Mouse (Mus musculus) B cell, adult 2 months (primary cell): ENCODE results near the gene Wdr82.
"Not testable (repeated sequence)": the region's sequence is repeated elsewhere in the genome, so short reads cannot be mapped to it uniquely, and the experiment has no call there.

Experiments used
- DNase-seq, 2 experiments: peaks; one replicate each; pipeline ENCODE4 v3.0.0; 2022

Wdr82 gene

DNA sequence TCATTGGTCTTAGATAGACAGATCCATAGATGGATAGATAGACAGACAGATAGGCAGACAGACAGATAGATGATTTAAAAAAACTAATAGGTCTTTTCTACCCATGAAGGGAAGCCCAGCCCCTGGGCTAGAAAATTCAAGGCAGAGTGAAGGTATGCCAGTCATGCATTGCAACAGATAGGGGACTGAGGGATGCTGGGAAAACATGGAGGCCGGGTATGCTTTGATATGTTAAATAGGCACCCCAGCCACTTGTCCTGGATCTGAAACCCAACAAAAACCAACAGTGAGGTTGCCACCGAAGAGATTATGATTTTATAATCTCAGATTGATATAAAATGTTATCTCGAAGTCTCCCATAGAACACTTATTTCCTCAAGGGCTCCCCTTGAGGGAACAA lies 3.5 kb upstream of the Wdr82 start:
- DNase-seq = no peak

DNA sequence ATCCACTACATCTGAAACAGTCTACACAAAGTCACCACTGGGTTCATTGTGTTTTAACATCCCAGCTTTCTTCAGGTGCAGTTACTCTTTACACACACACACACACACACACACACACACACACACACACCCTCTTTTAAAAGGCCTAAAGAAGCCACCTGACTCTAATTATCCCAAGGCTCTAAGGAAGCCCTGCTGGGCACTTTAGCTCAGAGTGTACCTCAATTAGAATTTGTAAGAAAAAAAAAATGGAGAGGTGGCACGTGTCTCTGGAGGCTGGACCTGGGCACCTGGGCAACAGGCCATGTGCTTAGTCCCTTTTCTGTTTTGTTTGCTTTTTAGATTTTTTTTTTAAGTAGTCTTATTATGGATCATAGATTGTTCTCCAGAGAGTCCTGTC lies 3.0 kb upstream of the Wdr82 start:
- no peak for DNase-seq

DNA sequence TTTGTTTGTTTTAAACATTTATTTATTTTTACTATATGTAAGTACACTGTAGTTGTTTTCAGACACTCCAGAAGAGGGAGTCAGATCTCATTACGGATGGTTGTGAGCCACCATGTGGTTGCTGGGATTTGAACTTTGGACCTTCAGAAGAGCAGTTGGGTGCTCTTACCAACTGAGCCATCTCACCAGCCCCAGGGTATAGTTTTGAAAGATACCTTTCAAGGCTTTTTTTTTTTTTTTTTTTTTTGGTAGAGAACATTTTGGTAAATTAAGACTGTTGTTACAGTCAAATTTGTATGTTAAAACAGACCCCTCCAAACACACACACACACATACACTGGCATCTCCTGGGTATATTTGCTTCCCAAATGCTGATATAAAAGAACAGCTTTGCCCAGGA lies 1.7 kb upstream of the Wdr82 start:
- not testable (repeated sequence) for DNase-seq

DNA sequence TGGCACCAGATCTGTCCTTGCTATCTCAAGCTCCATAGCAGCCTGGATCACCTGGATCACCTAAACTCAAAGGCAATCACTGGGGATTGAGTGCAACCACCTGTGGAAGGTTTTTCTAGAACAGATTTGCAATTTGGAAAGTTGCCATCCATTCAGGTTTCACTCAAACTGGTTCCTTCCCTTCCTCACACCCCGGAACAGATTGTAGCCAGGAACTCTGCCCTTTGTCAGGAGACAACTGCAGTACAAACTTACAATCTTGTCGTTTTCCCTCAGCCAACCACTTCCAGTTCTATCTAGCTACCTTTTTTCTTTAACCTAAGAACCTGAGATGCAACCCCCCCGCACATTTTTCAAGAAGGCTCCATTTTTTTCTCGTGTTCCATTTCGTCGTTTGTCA lies 811 bp upstream of the Wdr82 start:
- no peak for DNase-seq

DNA sequence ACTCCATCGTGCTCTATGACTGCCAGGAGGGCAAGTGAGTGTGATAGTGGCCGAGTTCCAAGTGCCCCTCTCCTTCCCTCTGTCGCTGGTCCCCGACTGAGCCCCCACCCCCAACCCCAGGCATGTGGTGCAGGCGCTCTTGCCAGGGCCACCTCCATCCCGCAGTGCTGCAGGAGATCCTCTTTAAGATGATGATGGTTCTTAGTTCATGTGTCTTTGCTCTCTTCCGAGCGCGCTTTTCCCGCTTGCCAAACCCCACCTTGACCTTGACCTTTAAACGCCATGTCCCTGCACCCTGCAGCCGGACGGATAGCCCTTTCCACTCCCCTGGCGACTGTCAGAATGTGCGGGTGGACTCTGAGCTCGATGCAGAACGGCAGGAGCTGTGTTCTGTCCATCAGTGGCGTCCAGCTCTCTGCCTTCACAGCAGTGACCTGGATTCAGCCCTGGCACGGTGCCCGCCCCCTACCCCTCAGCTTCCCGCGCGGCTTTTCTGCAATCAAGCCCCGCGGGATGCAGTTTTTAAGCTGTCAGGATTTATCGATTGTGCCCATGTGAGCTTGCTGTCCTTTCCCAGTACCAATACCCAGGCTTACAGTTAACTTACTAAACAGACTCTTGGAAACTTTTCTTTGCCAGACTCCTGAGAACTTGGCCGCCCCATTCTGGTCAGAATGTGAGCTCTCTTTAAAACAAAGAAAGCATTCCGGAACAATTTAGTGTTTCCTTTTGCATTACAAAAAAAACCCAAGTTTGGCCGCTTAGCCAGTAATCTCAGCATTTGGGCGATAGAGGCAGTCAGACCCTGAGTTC lies 824 bp downstream of the Wdr82 start:
- DNase-seq = no peak

DNA sequence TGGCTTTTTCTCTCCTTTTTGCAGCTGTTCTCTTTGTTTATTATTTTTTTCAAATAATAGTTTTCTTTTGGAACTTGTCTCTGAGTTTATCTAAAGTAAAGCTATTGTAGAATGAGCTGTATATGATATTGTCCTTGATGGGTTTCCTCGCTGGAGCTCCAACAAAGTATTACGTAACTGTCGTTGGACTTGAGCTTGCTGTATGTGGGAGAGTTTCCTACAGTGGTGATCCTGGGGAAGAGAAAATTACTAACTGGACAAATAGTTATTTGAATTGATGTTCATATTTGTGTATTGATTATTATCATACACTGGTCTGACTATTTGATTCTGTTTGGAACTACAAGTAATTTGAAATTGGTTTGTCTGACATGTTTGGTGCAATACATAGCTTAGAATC lies 1.8 kb downstream of the Wdr82 start:
- no peak for DNase-seq

DNA sequence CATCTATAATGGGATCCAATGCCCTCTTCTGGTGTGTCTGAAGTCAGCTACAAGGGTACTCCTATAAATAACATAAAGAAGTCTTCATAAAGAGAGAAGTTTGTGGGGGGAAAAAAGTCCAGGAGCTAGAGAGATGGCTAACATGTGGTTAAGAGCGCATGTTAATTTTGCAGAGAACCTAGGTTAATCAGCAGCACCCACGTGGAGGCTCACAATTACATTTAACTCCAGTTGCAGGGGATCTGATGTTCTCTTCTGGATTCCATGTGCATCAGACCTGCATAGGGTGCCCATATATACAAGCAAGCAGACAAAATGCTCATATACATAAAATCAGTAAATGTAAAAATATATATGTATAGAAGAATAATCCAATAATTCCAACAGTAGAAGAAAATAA lies 2.6 kb downstream of the Wdr82 start:
- DNase-seq = no peak

DNA sequence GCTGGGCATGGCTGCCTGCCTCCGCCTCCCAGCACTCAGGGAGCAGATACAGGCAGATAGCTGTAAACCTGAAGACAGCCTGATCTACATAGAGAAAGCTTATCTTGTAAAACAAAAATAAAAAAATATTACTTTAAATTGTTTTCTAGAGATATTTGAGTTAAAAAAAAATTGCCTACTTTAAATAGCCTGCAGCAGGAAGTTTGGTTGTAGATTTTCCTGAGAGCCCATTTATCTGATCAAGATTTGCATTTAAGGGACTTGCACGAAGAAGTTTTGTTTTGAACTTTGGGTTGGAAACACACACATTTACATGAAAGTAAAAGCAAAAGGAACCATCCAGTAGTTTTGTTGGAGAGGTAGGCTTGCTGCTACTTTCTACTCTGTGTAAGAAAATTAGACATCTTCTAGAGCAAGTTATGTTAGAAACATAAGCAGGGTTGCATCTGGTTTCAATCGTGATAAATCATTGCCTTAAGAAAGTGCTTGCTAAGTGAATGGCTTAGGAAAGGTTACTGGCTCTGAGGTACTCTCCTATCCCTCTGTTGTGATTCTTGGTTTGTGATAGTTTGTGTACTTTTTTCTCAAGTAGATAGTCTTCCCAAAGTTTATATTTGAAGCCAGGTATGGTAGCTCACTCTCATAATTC lies 4.9 kb downstream of the Wdr82 start:
- DNase-seq = no peak

DNA sequence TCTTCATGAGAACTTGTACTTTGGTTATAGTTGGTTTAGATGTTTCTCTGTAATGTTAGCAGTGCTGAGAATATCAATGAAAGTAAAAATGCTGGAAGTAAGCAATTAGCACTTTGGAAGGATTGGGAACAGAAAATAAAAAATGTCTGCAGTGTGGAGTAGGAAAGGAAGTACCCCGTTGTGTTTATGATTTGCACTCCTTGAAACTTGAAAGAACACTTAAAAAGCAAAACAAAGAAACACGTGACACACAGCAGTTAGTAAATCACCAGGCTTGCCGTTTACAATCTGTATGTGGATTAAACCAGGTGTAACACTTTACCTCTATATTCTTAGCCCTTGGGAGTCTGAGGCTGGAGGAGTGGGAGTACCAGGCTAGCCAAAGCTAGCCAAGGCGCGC lies 6.0 kb downstream of the Wdr82 start:
- DNase-seq = no peak

DNA sequence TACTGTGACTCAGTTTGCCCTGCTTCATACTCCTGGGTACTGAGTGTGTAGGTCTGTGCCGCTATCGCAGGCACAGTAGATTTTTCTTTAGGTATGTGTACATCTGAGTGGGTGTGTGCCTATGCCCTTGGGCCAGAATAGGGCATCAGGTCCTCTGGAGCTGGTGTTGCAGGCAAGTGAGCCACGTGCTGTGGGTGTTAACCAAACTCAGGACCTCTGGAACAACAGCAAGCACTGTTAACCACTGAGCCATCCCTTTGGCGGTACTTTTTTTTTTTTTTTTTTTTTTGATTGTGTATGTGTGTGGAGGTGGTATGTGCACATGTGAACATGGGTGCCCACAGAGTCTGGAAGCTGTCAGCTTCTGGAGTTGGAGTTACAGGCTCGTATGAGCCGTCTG lies 7.1 kb downstream of the Wdr82 start:
- no peak for DNase-seq

DNA sequence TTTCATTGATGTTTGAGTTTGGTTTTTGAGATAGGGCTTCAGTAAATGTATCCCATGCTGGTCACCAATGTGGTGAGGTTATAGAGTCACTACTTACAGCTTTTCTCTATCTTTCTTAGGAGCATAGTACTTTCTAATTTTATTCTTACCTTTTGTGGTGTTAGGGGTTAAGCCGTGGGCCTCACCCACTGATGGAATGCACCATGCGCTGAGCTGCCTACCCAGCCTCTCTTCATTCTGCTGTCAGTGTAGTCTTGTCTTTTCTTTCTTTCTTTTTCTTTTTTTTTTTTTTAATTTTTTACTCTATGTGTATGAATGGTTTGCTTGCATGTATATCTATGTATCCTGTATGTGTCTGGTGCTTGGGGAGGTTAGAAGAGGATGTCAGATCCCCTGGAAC lies 8.7 kb downstream of the Wdr82 start:
- no peak for DNase-seq

DNA sequence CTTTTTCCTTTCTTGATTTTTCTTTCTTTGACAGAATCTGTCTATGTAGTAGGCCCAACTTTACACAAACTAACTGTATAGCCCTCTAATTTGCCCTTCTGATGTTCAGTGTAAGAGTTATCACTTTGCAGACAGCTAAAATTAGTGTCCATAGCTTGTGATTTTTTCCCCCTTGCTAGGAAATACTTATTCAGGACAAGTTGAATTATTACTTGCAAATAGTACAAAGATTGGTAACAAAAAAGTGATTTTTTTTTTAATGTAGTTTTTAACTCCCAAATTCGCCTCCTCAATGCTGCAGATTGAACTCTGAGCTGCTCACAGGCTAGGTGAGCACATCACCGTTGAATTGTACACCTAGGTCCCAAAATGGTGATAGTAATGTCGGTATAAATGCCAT lies 9.2 kb downstream of the Wdr82 start:
- no peak for DNase-seq

DNA sequence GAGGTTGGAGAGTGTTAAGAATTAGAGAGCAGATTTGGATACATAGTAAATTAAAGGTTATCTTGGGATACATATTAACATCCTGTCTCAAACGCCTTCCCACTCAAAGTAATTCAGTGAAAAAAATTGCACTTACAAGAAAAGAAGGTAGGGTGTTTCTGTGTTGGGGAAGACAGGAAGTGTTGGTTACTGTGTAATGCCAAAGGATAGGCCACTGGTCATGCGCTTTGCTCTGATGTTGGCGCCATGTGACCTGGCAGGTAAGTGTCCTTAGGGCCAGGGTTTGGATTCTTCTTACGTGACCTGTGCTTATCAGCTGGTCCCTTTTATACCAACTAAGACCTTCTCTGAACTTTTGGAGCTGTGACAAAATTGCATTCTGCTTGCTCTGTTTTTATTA lies 11.4 kb downstream of the Wdr82 start:
- DNase-seq = no peak

DNA sequence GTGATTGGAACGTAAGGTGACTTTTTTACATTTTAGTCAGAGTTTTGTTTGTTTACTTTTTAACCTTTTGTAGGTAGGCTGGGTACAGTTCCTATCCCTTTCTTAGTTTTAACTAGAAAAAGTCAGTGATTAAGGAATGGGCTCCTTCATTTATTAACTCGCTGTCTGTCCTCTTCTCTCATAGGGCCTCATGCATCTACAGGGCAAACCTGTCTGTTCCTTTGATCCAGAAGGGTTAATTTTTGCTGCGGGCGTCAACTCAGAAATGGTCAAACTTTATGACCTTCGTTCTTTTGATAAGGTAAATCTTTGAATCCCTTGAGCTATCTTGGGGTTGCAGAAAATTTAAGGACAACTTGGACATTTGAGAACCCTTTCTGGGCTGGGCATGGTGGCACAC lies 13.3 kb downstream of the Wdr82 start:
- no peak for DNase-seq

DNA sequence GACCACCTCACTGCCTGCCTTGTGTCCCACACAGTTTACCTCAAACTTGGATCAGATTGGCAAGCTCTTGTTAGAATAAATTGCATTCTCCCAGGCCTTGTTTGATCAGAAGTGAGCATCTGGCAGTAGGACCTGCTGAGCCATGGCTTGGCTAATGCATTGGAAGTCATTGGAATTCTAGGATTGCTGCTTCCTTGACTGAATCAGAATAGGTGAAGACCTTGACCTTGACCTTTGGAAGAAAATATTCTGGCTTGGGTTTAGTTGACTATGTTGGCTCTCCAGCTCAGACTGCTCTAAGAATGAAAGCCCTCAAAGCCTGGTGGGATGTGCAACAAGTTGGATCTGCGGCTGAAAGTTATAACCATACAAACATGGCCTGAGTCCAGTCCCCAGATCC lies 20.6 kb downstream of the Wdr82 start:
- DNase-seq = no peak

DNA sequence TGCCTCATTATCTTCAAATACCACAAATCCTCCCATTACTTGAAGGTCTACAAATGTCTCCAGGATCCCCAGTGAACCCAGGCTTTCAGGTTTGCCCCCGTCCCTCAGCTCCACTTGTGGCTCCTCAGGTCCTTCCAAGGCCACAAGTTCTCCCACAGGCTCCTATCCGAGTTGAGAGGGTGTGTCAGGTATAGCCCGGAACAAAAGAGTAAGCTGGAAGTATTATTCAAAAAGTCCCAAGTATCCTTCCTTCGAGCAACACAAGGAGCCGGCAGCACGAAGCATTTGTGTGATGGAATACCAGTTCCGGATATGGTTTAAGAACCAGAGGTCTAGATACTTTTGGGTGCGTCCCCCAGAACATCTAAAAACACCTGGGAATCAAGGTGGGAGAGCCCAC lies 21.3 kb downstream of the Wdr82 start:
- no peak for DNase-seq

DNA sequence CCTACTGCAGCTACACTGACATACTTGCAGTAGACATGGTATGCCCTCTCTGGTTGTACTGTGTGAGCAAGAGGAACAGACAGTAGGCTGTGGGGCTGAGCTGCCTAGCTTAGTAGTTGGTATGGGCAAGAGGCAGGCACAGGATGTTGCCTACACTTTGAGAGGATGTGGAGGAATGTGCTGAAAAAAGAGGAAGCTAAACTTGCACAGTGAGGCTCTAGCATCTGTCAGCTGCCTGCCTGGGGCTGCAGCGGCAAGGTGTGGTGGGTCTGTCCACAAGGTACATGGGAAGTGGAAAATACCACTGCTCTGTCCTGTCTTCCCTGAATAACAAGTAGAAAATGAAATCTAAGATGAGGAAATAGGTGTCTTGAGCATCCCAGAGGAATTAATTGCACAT lies 22.3 kb downstream of the Wdr82 start:
- peak; percentile 58 to 65 for DNase-seq

DNA sequence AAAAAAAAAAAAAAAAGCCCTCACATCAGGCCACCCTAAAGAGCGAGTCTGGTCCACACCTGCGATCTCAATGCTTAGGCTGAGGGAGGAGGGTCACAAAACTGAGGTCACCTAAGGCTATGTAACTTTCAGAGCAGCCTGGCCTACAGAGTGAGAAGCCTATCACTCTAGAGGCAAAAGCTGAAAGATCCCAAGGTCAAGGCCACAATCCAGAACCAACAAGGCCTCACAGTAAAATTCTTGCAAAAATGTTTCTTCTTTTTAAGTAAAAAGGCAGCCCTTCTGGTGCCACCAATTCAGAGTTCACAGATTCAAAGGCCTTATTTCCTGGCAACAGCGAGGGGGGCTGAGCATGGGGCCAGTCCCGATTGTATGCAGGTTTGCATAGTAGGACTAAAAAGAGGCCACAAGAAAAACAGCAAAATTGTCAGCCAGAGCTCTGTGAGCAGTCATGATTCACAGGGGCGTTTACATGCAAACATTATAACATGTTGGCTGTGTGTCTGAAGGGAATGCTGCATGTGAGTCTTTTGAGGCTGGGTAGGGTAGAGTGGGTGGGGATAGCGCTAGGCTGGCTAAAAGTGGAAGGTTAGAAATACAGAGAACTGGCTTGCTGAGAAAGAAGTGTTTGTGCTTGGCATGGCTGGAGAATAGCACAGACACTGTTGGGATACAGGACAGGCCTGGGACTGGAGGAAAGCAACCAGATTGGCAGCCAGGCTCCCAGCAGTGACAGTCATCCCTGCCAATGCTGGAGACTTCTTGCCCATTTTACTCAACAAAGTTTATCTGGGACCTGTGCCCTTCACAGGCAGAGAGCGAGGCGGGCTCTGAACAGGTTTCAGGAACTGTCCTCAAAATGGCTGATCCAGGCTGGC lies 23.4 kb downstream of the Wdr82 start:
- DNase-seq = no peak

DNA sequence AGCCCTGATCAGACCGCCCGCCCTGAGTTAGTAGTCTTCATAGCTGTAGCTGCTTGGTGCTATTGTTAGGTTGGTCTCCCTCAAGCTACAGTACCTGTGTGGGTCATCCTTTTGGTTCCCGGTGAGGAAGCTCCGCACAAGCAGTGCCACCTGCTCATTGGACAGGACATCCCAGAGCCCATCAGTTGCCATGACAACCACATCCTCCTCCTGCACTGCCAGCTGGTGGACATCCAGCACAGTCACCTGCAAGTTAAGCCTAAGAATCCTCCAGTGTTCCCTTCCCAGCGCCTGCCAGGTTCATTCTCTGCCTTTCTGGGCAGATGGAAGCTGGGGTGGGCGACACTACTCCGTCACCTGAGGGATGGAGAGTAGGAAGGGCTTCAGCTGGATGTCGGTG lies 25.0 kb downstream of the Wdr82 start:
- DNase-seq = no peak

DNA sequence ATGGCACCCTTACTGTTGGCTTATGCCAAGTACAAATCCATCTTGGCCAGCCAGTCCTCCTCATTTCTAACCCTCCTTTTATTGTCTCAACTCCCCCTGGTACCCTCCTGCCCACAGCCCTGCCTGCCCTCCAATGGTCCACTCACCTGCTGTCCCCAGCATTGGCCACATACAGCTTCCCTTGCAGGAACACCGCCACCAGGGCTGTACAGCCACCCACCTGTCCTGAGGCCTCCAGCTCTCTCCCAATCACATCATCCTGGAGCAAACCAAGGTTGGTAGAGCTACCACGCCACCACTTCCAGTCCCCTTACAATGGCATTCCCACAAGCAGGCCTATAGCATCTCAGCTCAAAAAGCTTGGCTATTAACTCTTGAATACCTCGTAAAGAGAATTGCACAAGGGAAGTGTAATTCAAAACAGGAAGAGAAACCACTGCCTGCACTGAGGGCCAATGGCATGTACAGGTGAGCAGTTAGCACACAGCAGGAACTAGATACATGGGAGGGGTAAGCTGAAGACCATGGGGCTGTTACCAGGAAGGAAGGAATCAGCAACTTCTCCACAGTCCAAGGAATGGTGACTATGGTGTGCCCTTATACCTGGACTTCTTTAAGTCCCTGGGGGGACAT lies 26.5 kb downstream of the Wdr82 start:
- DNase-seq = peak; percentile 43 to 48

DNA sequence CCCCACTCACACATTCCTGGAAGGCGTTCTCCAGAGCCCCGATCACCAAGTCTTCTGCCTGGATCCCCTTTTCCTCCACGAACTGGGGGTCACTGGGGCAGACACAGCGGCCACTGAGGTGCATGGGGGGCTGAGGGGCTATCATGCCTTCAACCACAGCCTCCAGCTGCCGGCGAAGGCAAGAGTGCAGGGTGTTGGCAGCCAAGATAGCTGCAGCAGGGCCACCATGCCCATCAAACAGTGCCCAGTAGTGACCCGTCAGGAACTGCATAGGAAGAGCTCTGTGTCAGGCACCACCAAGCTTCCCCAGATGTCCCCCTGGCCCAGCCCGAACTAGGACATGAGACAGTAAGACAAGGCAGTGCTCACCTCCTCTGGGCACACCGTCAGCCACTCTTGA lies 27.0 kb downstream of the Wdr82 start:
- DNase-seq = no peak

DNA sequence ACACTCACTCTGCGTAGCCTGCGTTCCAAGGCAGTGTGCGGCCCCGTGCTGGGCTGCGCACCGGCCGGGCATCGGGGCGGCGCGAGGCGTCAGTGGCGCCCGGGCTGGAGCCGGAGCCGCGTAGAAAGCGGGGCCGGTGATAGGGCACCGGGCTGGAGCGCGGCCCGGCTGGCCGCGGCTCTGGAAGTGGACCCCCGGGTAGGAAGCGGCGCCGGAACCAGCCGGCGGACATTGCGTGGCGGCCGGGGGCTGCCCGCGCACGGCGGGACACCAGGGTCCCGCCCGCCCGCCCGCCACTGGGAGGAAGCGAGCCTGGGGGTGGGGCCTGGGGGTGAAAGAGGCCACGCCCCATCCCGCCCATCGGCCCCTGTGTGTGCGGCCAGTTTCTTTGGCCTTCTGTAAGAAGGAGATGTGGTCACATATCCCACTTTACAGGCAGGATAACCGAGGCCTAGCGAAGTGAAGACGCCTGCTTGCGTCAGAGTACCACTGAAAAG lies 28.3 kb downstream of the Wdr82 start:
- peak; percentile 79 for DNase-seq
